Mouse (Mus musculus) olfactory bulb, adult 2 months (tissue): Measurements from ENCODE around the gene Cfap157.

Source experiments
- CTCF ChIP-seq: fragments of 200-500 bp; IDR thresholded peaks from 2 replicates; pipeline ENCODE4 v1.5.1; 2012; ENCODE audit warnings: low read depth, mild to moderate bottlenecking, low read length, moderate library complexity; ENCODE audit not compliant: insufficient read depth
- POLR2A ChIP-seq: fragments of 200-500 bp; IDR thresholded peaks from 2 replicates; pipeline ENCODE4 v1.6.1; 2012; ENCODE audit warnings: mild to moderate bottlenecking, low read depth, low read length, moderate library complexity; ENCODE audit not compliant: insufficient read depth

- TF ChIP-seq POLR2A (no peak), CTCF (no peak)
Observed at GRCm38 (mm10) chr2:32730854-32731253, 53.4 kb downstream of the Cfap157 start.
